Mouse (Mus musculus) cortical plate, adult 2 months (tissue): ENCODE measurements around the gene Pde1b.

Source experiments
- CTCF ChIP-seq: fragments of 200-500 bp; IDR thresholded peaks from 2 replicates; pipeline ENCODE4 v1.5.1; 2011; ENCODE audit warnings: mild to moderate bottlenecking, control low read depth, low read length; ENCODE audit not compliant: insufficient read depth; ENCODE audit errors: extremely low read depth
- POLR2A ChIP-seq: fragments of 200-500 bp; IDR thresholded peaks from 2 replicates; pipeline ENCODE4 v1.6.1; 2011; ENCODE audit warnings: mild to moderate bottlenecking, low read length, control low read depth; ENCODE audit not compliant: insufficient read depth; ENCODE audit errors: extremely low read depth

GRCm38 (mm10) chr15:103473769-103474168, 29.1 kb upstream of the Pde1b start:
- TF ChIP-seq CTCF (no peak), POLR2A (no peak)
